Mouse (Mus musculus): ENCODE results near the gene Mme. TPM values are rescaled to one million over a fixed set of nuclear protein-coding genes. Genes with fewer than 3 reads are reported as not detected.
A peak's percentile ranks its signal among the peaks of the same experiment; 100 is the strongest.

The Mme gene
- polyA plus RNA-seq, 1 experiment from 2014 or later: 6.3 TPM

- no peaks in the 10 kb centered on the region for H3K9me3 ChIP-seq
- H3K36me3 ChIP-seq: no peaks in the 10 kb centered on the region
- H3K4me2 ChIP-seq (replicated peaks): no peak overlapping the region
- no peak overlapping the region for H3K4me3 ChIP-seq (replicated peaks)
- 49% methylated on average over 2 of the region's 2 CpGs for WGBS
- H3K27ac ChIP-seq: no peak overlapping the region
- H3K27me3 ChIP-seq (replicated peaks): no peaks in the 10 kb centered on the region
- no peaks in the 10 kb centered on the region for H3K4me1 ChIP-seq (replicated peaks)
- no peak overlapping the region for H3K9ac ChIP-seq
- peak; percentile 87 for ATAC-seq
These were observed 143.7 kb downstream of the Mme start for GRCm38 (mm10) chr3:63384989-63385388.

- 51% methylated on average over 2 of the region's 2 CpGs for WGBS
- Histone ChIP-seq H3K27me3 (replicated peaks) (no peaks in the 10 kb centered on the region), H3K4me1 (replicated peaks) (no peaks in the 10 kb centered on the region), H3K36me3 (no peaks in the 10 kb centered on the region), H3K4me2 (replicated peaks) (no peak overlapping the region), H3K4me3 (replicated peaks) (no peak overlapping the region), H3K9ac (no peak overlapping the region), H3K9me3 (no peaks in the 10 kb centered on the region), H3K27ac (no peak overlapping the region)
- no peak for ATAC-seq
These were observed 149.4 kb downstream of the Mme start for GRCm38 (mm10) chr3:63390774-63391173.

GRCm38 (mm10) chr3:63391348-63391747 lies 150.0 kb downstream of the Mme start:
- Histone ChIP-seq H3K27ac (no peak overlapping the region), H3K36me3 (no peaks in the 10 kb centered on the region)

GRCm38 (mm10) chr3:63394424-63394941 lies 153.1 kb downstream of the Mme start:
- H3K9ac ChIP-seq: no peak overlapping the region
- no peak overlapping the region for H3K4me3 ChIP-seq (replicated peaks)
- WGBS: 77% methylated on average over 4 of the region's 4 CpGs
- H3K27ac ChIP-seq: no peak overlapping the region
- no peaks in the 10 kb centered on the region for H3K9me3 ChIP-seq
- no peaks in the 10 kb centered on the region for H3K4me1 ChIP-seq (replicated peaks)
- H3K27me3 ChIP-seq (replicated peaks): no peaks in the 10 kb centered on the region
- ATAC-seq: no peak
- no peaks in the 10 kb centered on the region for H3K36me3 ChIP-seq
- H3K4me2 ChIP-seq (replicated peaks): no peak overlapping the region

More at GRCm38 (mm10) chr3:63391348-63391747, 150.0 kb downstream of the Mme start:
- no peak overlapping the region for H3K4me3 ChIP-seq (replicated peaks)
- no peaks in the 10 kb centered on the region for H3K27me3 ChIP-seq (replicated peaks)
- 65% methylated on average over 2 of the region's 2 CpGs for WGBS
- no peak overlapping the region for H3K9ac ChIP-seq
- no peak overlapping the region for H3K4me2 ChIP-seq (replicated peaks)
- H3K9me3 ChIP-seq: no peaks in the 10 kb centered on the region
- no peaks in the 10 kb centered on the region for H3K4me1 ChIP-seq (replicated peaks)
- ATAC-seq: no peak

GRCm38 (mm10) chr3:63398171-63398570 lies 156.8 kb downstream of the Mme start:
- WGBS: 57% methylated on average over 4 of the region's 4 CpGs
- Histone ChIP-seq H3K4me3 (replicated peaks) (no peak overlapping the region), H3K9ac (no peak overlapping the region), H3K36me3 (no peaks in the 10 kb centered on the region), H3K27me3 (replicated peaks) (no peaks in the 10 kb centered on the region), H3K27ac (no peak overlapping the region), H3K9me3 (no peaks in the 10 kb centered on the region), H3K4me2 (replicated peaks) (no peak overlapping the region), H3K4me1 (replicated peaks) (no peaks in the 10 kb centered on the region)
- no peak for ATAC-seq

GRCm38 (mm10) chr3:63406438-63406837 lies 165.1 kb downstream of the Mme start:
- H3K4me2 ChIP-seq (replicated peaks): no peak overlapping the region
- no peak overlapping the region for H3K27ac ChIP-seq
- H3K4me3 ChIP-seq (replicated peaks): no peak overlapping the region
- H3K9me3 ChIP-seq: no peaks in the 10 kb centered on the region
- H3K27me3 ChIP-seq (replicated peaks): no peaks in the 10 kb centered on the region
- no peak for ATAC-seq
- no peak overlapping the region for H3K9ac ChIP-seq
- WGBS: 81% methylated on average over 3 of the region's 3 CpGs
- H3K4me1 ChIP-seq (replicated peaks): no peaks in the 10 kb centered on the region
- no peaks in the 10 kb centered on the region for H3K36me3 ChIP-seq

- no peak overlapping the region for H3K4me2 ChIP-seq (replicated peaks)
- H3K27ac ChIP-seq: no peak overlapping the region
- no peak overlapping the region for H3K4me3 ChIP-seq (replicated peaks)
- 91% methylated on average over 4 of the region's 4 CpGs for WGBS
- no peaks in the 10 kb centered on the region for H3K9me3 ChIP-seq
- no peaks in the 10 kb centered on the region for H3K4me1 ChIP-seq (replicated peaks)
- H3K9ac ChIP-seq: no peak overlapping the region
- no peaks in the 10 kb centered on the region for H3K27me3 ChIP-seq (replicated peaks)
- ATAC-seq: no peak
- no peaks in the 10 kb centered on the region for H3K36me3 ChIP-seq
These were observed 169.7 kb downstream of the Mme start for GRCm38 (mm10) chr3:63411006-63411405.

- H3K27ac ChIP-seq: 0 out of 2 replicates have a peak overlapping the region, but pooled peaks have one; percentile 51
- no peaks in the 10 kb centered on the region for H3K4me1 ChIP-seq (replicated peaks)
- H3K9me3 ChIP-seq: no peaks in the 10 kb centered on the region
- H3K27me3 ChIP-seq (replicated peaks): no peaks in the 10 kb centered on the region
- no peak overlapping the region for H3K4me3 ChIP-seq (replicated peaks)
- WGBS: 62% methylated on average over 6 of the region's 6 CpGs
- H3K4me2 ChIP-seq (replicated peaks): no peak overlapping the region
- no peaks in the 10 kb centered on the region for H3K36me3 ChIP-seq
- H3K9ac ChIP-seq: no peak overlapping the region
- ATAC-seq: peak; percentile 84
These were observed 171.0 kb downstream of the Mme start for GRCm38 (mm10) chr3:63412220-63412937.

- H3K4me2 ChIP-seq (replicated peaks): no peak overlapping the region
- no peak overlapping the region for H3K27ac ChIP-seq
- no peaks in the 10 kb centered on the region for H3K4me1 ChIP-seq (replicated peaks)
- ATAC-seq: no peak
- no peak overlapping the region for H3K9ac ChIP-seq
- WGBS: 50% methylated on average over 6 of the region's 6 CpGs
- H3K27me3 ChIP-seq (replicated peaks): no peaks in the 10 kb centered on the region
- no peaks in the 10 kb centered on the region for H3K9me3 ChIP-seq
- no peaks in the 10 kb centered on the region for H3K36me3 ChIP-seq
- no peak overlapping the region for H3K4me3 ChIP-seq (replicated peaks)
These were observed 171.9 kb downstream of the Mme start for GRCm38 (mm10) chr3:63413046-63413911.

- Histone ChIP-seq H3K36me3 (no peaks in the 10 kb centered on the region), H3K9me3 (no peaks in the 10 kb centered on the region), H3K27me3 (replicated peaks) (no peaks in the 10 kb centered on the region), H3K9ac (no peak overlapping the region), H3K4me2 (replicated peaks) (no peak overlapping the region), H3K27ac (no peak overlapping the region), H3K4me3 (replicated peaks) (no peak overlapping the region), H3K4me1 (replicated peaks) (no peaks in the 10 kb centered on the region)
- WGBS: 67% methylated on average over 1 of the region's 1 CpGs
- ATAC-seq: no peak
These were observed 175.9 kb downstream of the Mme start for GRCm38 (mm10) chr3:63417284-63417683.

GRCm38 (mm10) chr3:63417758-63418157 lies 176.4 kb downstream of the Mme start:
- Histone ChIP-seq H3K27me3 (replicated peaks) (no peaks in the 10 kb centered on the region), H3K36me3 (no peaks in the 10 kb centered on the region), H3K27ac (no peak overlapping the region), H3K9me3 (no peaks in the 10 kb centered on the region), H3K4me2 (replicated peaks) (no peak overlapping the region), H3K4me3 (replicated peaks) (no peak overlapping the region), H3K9ac (no peak overlapping the region), H3K4me1 (replicated peaks) (no peaks in the 10 kb centered on the region)
- ATAC-seq: no peak

GRCm38 (mm10) chr3:63423552-63423951 lies 182.2 kb downstream of the Mme start:
- no peak for ATAC-seq
- Histone ChIP-seq H3K4me1 (replicated peaks) (no peaks in the 10 kb centered on the region), H3K27me3 (replicated peaks) (no peaks in the 10 kb centered on the region)

More at GRCm38 (mm10) chr3:63423552-63423951, 182.2 kb downstream of the Mme start:
- Histone ChIP-seq H3K9ac (no peak overlapping the region), H3K27ac (no peak overlapping the region), H3K4me2 (replicated peaks) (no peak overlapping the region), H3K36me3 (no peaks in the 10 kb centered on the region), H3K4me3 (replicated peaks) (no peak overlapping the region), H3K9me3 (no peaks in the 10 kb centered on the region)
